Mouse (Mus musculus): Measurements from ENCODE around the gene Nell2. TPM values are rescaled to one million over a fixed set of nuclear protein-coding genes. Genes with fewer than 3 reads are reported as not detected.
"Not testable (repeated sequence)": the region's sequence is repeated elsewhere in the genome, so short reads cannot be mapped to it uniquely, and the experiment has no call there.

Gene Nell2
- polyA plus RNA-seq, 1 experiment, result not detected

- H3K4me1 ChIP-seq (ENCODE audit: control insufficient read depth, insufficient read depth, insufficient read length, low read length), result no peaks in the 10 kb centered on the region
- H3K27ac ChIP-seq (replicated peaks; ENCODE audit: low read depth, low read length), result no peak overlapping the region
- no peak overlapping the region for H3K4me3 ChIP-seq (ENCODE audit: insufficient read depth, low read depth, low read length)
Measured at GRCm38 (mm10) chr15:95259671-95260450, 268.5 kb downstream of the Nell2 start.

- Histone ChIP-seq H3K27ac (replicated peaks; ENCODE audit: low read depth, low read length) (no peak overlapping the region), H3K4me1 (ENCODE audit: control insufficient read depth, insufficient read depth, insufficient read length, low read length) (no peaks in the 10 kb centered on the region), H3K4me3 (ENCODE audit: insufficient read depth, low read depth, low read length) (no peak overlapping the region)
Measured at GRCm38 (mm10) chr15:95257131-95257530, 271.2 kb downstream of the Nell2 start.

GRCm38 (mm10) chr15:95245516-95245915 lies 282.8 kb downstream of the Nell2 start:
- Histone ChIP-seq H3K4me1 (ENCODE audit: control insufficient read depth, insufficient read depth, insufficient read length, low read length) (no peaks in the 10 kb centered on the region), H3K27ac (replicated peaks; ENCODE audit: low read depth, low read length) (no peak overlapping the region), H3K4me3 (ENCODE audit: insufficient read depth, low read depth, low read length) (no peak overlapping the region)

- no peaks in the 10 kb centered on the region for H3K4me1 ChIP-seq (ENCODE audit: control insufficient read depth, insufficient read depth, insufficient read length, low read length)
- no peak overlapping the region for H3K4me3 ChIP-seq (ENCODE audit: insufficient read depth, low read depth, low read length)
- H3K27ac ChIP-seq (replicated peaks; ENCODE audit: low read depth, low read length), result no peak overlapping the region
Measured at GRCm38 (mm10) chr15:95243876-95244275, 284.5 kb downstream of the Nell2 start.

- H3K4me3 ChIP-seq (ENCODE audit: insufficient read depth, low read depth, low read length), result no peak overlapping the region
- no peak overlapping the region for H3K27ac ChIP-seq (replicated peaks; ENCODE audit: low read depth, low read length)
- no peaks in the 10 kb centered on the region for H3K4me1 ChIP-seq (ENCODE audit: control insufficient read depth, insufficient read depth, insufficient read length, low read length)
Measured at GRCm38 (mm10) chr15:95241161-95241560, 287.2 kb downstream of the Nell2 start.

- H3K27ac ChIP-seq (replicated peaks; ENCODE audit: low read depth, low read length); H3K4me1 ChIP-seq (ENCODE audit: control insufficient read depth, insufficient read depth, insufficient read length, low read length); H3K4me3 ChIP-seq (ENCODE audit: insufficient read depth, low read depth, low read length): not testable (repeated sequence)
Measured at GRCm38 (mm10) chr15:95237021-95237420, 291.3 kb downstream of the Nell2 start.

GRCm38 (mm10) chr15:95236509-95236908 lies 291.9 kb downstream of the Nell2 start:
- no peak overlapping the region for H3K27ac ChIP-seq (replicated peaks; ENCODE audit: low read depth, low read length)
- H3K4me3 ChIP-seq (ENCODE audit: insufficient read depth, low read depth, low read length), result no peak overlapping the region
- no peaks in the 10 kb centered on the region for H3K4me1 ChIP-seq (ENCODE audit: control insufficient read depth, insufficient read depth, insufficient read length, low read length)

GRCm38 (mm10) chr15:95231171-95231570 lies 297.2 kb downstream of the Nell2 start:
- Histone ChIP-seq H3K4me1 (ENCODE audit: control insufficient read depth, insufficient read depth, insufficient read length, low read length) (no peaks in the 10 kb centered on the region), H3K4me3 (ENCODE audit: insufficient read depth, low read depth, low read length) (no peak overlapping the region), H3K27ac (replicated peaks; ENCODE audit: low read depth, low read length) (no peak overlapping the region)

- Histone ChIP-seq H3K4me3 (ENCODE audit: insufficient read depth, low read depth, low read length) (no peak overlapping the region), H3K27ac (replicated peaks; ENCODE audit: low read depth, low read length) (no peak overlapping the region), H3K4me1 (ENCODE audit: control insufficient read depth, insufficient read depth, insufficient read length, low read length) (no peaks in the 10 kb centered on the region)
Measured at GRCm38 (mm10) chr15:95216640-95217365, 311.6 kb downstream of the Nell2 start.

- Histone ChIP-seq H3K4me1 (ENCODE audit: control insufficient read depth, insufficient read depth, insufficient read length, low read length) (no peaks in the 10 kb centered on the region), H3K27ac (replicated peaks; ENCODE audit: low read depth, low read length) (no peak overlapping the region), H3K4me3 (ENCODE audit: insufficient read depth, low read depth, low read length) (no peak overlapping the region)
Measured at GRCm38 (mm10) chr15:95210551-95210950, 317.8 kb downstream of the Nell2 start.

- H3K4me3 ChIP-seq (ENCODE audit: insufficient read depth, low read depth, low read length), result no peak overlapping the region
- no peak overlapping the region for H3K27ac ChIP-seq (replicated peaks; ENCODE audit: low read depth, low read length)
- H3K4me1 ChIP-seq (ENCODE audit: control insufficient read depth, insufficient read depth, insufficient read length, low read length), result no peaks in the 10 kb centered on the region
Measured at GRCm38 (mm10) chr15:95209186-95209585, 319.2 kb downstream of the Nell2 start.

GRCm38 (mm10) chr15:95193661-95194280 lies 334.6 kb downstream of the Nell2 start:
- Histone ChIP-seq H3K4me3 (ENCODE audit: insufficient read depth, low read depth, low read length) (no peak overlapping the region), H3K4me1 (ENCODE audit: control insufficient read depth, insufficient read depth, insufficient read length, low read length) (no peaks in the 10 kb centered on the region), H3K27ac (replicated peaks; ENCODE audit: low read depth, low read length) (no peak overlapping the region)

- Histone ChIP-seq H3K4me3 (ENCODE audit: insufficient read depth, low read depth, low read length) (no peak overlapping the region), H3K4me1 (ENCODE audit: control insufficient read depth, insufficient read depth, insufficient read length, low read length) (no peaks in the 10 kb centered on the region), H3K27ac (replicated peaks; ENCODE audit: low read depth, low read length) (no peak overlapping the region)
Measured at GRCm38 (mm10) chr15:95192951-95193350, 335.4 kb downstream of the Nell2 start.

GRCm38 (mm10) chr15:95186226-95186625 lies 342.1 kb downstream of the Nell2 start:
- Histone ChIP-seq H3K27ac (replicated peaks; ENCODE audit: low read depth, low read length) (no peak overlapping the region), H3K4me1 (ENCODE audit: control insufficient read depth, insufficient read depth, insufficient read length, low read length) (no peaks in the 10 kb centered on the region), H3K4me3 (ENCODE audit: insufficient read depth, low read depth, low read length) (no peak overlapping the region)

GRCm38 (mm10) chr15:95185419-95185818 lies 342.9 kb downstream of the Nell2 start:
- H3K27ac ChIP-seq (replicated peaks; ENCODE audit: low read depth, low read length), result no peak overlapping the region
- no peaks in the 10 kb centered on the region for H3K4me1 ChIP-seq (ENCODE audit: control insufficient read depth, insufficient read depth, insufficient read length, low read length)
- H3K4me3 ChIP-seq (ENCODE audit: insufficient read depth, low read depth, low read length), result no peak overlapping the region
